Mouse (Mus musculus) spleen, adult 2 months (tissue): Measurements from ENCODE around the gene Arhgap22. TPM values are rescaled to one million over a fixed set of nuclear protein-coding genes. Genes with fewer than 3 reads are reported as not detected.

ENCODE experiments used
- DNase-seq, 2 experiments: peaks; one replicate each; pipeline versions ENCODE4 v3.0.0 to v3.0.0-alpha.2; 2012 to 2021; ENCODE audit warnings: low spot score in 2 of 2, low read depth in 1 of 2
- H3K27ac ChIP-seq: fragments of 200-500 bp; 2 replicates; pipeline ENCODE4 v1.5.1; 2012; ENCODE audit warnings: low read length, inconsistent platforms; ENCODE audit not compliant: insufficient read depth
- H3K27me3 ChIP-seq: fragments of 200-500 bp; 2 replicates; pipeline ENCODE4 v1.6.1; 2012; ENCODE audit warnings: mild to moderate bottlenecking, moderate library complexity, low read length, inconsistent platforms; ENCODE audit not compliant: control insufficient read depth, insufficient read depth
- H3K36me3 ChIP-seq: fragments of 200-500 bp; 2 replicates; pipeline ENCODE4 v1.6.1; 2012; ENCODE audit warnings: mild to moderate bottlenecking, low read length, inconsistent platforms; ENCODE audit not compliant: control insufficient read depth, insufficient read depth
- H3K4me1 ChIP-seq: fragments of 200-500 bp; 2 replicates; pipeline ENCODE4 v1.6.1; 2011; ENCODE audit warnings: inconsistent platforms; ENCODE audit not compliant: control insufficient read depth, insufficient read depth, insufficient read length
- H3K4me3 ChIP-seq: fragments of 200-500 bp; 2 replicates; pipeline ENCODE4 v1.5.1; 2011; ENCODE audit warnings: mild to moderate bottlenecking, inconsistent platforms; ENCODE audit not compliant: insufficient read depth, insufficient read length; ENCODE audit errors: extremely low read depth
- CTCF ChIP-seq: fragments of 200-500 bp; IDR thresholded peaks from 2 replicates; pipeline ENCODE4 v1.5.1; 2011; ENCODE audit warnings: mild to moderate bottlenecking, inconsistent platforms; ENCODE audit not compliant: insufficient read depth, insufficient read length, insufficient replicate concordance; ENCODE audit errors: extremely low read depth
- POLR2A ChIP-seq: fragments of 200-500 bp; IDR thresholded peaks from 2 replicates; pipeline ENCODE4 v1.6.1; 2011; ENCODE audit warnings: low read depth, low read length, inconsistent platforms
- WGBS: fragments of 180-500 bp; shearing (Covaris S2); methylation state at CpG from one replicate; pipeline ENCODE4 v1.1.7; 2018; 5-methylcytosine and 5-hydroxymethylcytosine counted together
- polyA plus RNA-seq: library from polyadenylated mRNA; depleted of rRNA; stranded (reverse); fragments of >200 nt; gene quantifications from 2 replicates; pipeline ENCODE4 v1.2.3, GENCODE M21; 2012

Gene Arhgap22
- polyA plus RNA-seq, 1 experiment, result 11.1 TPM

- Histone ChIP-seq H3K27me3 (no peaks in the 10 kb centered on the region), H3K4me3 (no peak overlapping the region), H3K4me1 (no peaks in the 10 kb centered on the region), H3K36me3 (no peaks in the 10 kb centered on the region), H3K27ac (no peak overlapping the region)
- 51% methylated on average over 10 of the region's 10 CpGs for WGBS
- no peak for DNase-seq
- TF ChIP-seq POLR2A (no peak), CTCF (no peak)
Observed at GRCm38 (mm10) chr14:33362807-33363206, 149.0 kb downstream of the Arhgap22 start.

GRCm38 (mm10) chr14:33363611-33364010, 149.8 kb downstream of the Arhgap22 start:
- no peak for DNase-seq
- WGBS, result 76% methylated on average over 5 of the region's 5 CpGs
- TF ChIP-seq POLR2A, result no peak
- Histone ChIP-seq H3K4me1 (no peaks in the 10 kb centered on the region), H3K36me3 (no peaks in the 10 kb centered on the region), H3K4me3 (no peak overlapping the region), H3K27ac (no peak overlapping the region), H3K27me3 (no peaks in the 10 kb centered on the region)

- DNase-seq, result no peak
- Histone ChIP-seq H3K27ac (no peak overlapping the region), H3K4me3 (no peak overlapping the region), H3K27me3 (no peaks in the 10 kb centered on the region), H3K36me3 (no peaks in the 10 kb centered on the region), H3K4me1 (no peaks in the 10 kb centered on the region)
- WGBS, result 94% methylated on average over 2 of the region's 2 CpGs
- no peak for TF ChIP-seq CTCF
- no peak for TF ChIP-seq POLR2A
Observed at GRCm38 (mm10) chr14:33364061-33364460, 150.2 kb downstream of the Arhgap22 start.

- no peaks in the 10 kb centered on the region for H3K27me3 ChIP-seq
- WGBS, result 80% methylated on average over 30 of the region's 30 CpGs
- no peaks in the 10 kb centered on the region for H3K4me1 ChIP-seq
- DNase-seq, result no peak
- TF ChIP-seq POLR2A, result no peak
- TF ChIP-seq CTCF, result no peak
- H3K4me3 ChIP-seq, result no peak overlapping the region
- no peak overlapping the region for H3K27ac ChIP-seq
- no peaks in the 10 kb centered on the region for H3K36me3 ChIP-seq
Observed at GRCm38 (mm10) chr14:33366891-33367777, 153.3 kb downstream of the Arhgap22 start.

GRCm38 (mm10) chr14:33369375-33369774, 155.5 kb downstream of the Arhgap22 start:
- Histone ChIP-seq H3K27me3 (no peaks in the 10 kb centered on the region), H3K4me3 (no peak overlapping the region), H3K36me3 (no peaks in the 10 kb centered on the region), H3K27ac (no peak overlapping the region), H3K4me1 (no peaks in the 10 kb centered on the region)
- WGBS, result 68% methylated on average over 12 of the region's 12 CpGs
- no peak for DNase-seq
- TF ChIP-seq CTCF (no peak), POLR2A (no peak)

GRCm38 (mm10) chr14:33370056-33370455, 156.2 kb downstream of the Arhgap22 start:
- Histone ChIP-seq H3K4me3 (no peak overlapping the region), H3K27me3 (no peaks in the 10 kb centered on the region), H3K27ac (no peak overlapping the region), H3K4me1 (no peaks in the 10 kb centered on the region), H3K36me3 (no peaks in the 10 kb centered on the region)
- TF ChIP-seq CTCF, result no peak
- TF ChIP-seq POLR2A, result no peak
- DNase-seq, result no peak
- WGBS, result 15% methylated on average over 7 of the region's 7 CpGs

GRCm38 (mm10) chr14:33371248-33371647, 157.4 kb downstream of the Arhgap22 start:
- TF ChIP-seq CTCF (peak; percentile 58; the same call in 1 of the 2 replicates), POLR2A (no peak)
- Histone ChIP-seq H3K36me3 (no peaks in the 10 kb centered on the region), H3K27ac (no peak overlapping the region), H3K4me3 (no peak overlapping the region), H3K27me3 (no peaks in the 10 kb centered on the region), H3K4me1 (no peaks in the 10 kb centered on the region)
- no peak for DNase-seq
- WGBS, result 20% methylated on average over 3 of the region's 3 CpGs
